Mouse (Mus musculus): Measurements from ENCODE around the gene Socs3. TPM values are rescaled to one million over a fixed set of nuclear protein-coding genes. Genes with fewer than 3 reads are reported as not detected.

Socs3 gene
- polyA plus RNA-seq, 1 experiment: 45.7 TPM

DNA sequence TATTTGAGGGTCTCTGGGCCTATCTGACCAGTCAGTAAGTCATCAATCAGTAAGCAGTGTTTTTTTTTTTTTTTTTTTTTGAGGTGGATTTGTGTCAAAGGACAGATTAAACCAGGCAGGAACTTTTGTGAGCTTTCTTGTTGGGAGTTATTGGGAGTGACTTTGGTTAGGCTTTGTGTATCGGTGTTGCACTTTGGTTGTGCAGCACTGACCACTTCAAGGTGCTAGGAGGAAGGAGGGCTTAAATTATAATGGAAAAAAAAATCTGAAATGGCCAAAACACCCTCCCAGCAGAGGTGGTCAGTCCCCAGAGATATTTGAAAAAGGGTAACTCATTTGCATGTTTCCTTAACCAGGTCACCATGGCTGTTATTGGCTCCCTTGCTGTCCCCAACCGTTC, 27.2 kb upstream of the Socs3 start:
- Histone ChIP-seq H3K4me1 (replicated peaks; ENCODE audit: control insufficient read depth, insufficient read depth, low read length) (peaks cover 30% of the 10 kb centered on the region), H3K4me3 (ENCODE audit: control insufficient read depth, insufficient read depth, low read length) (no peak overlapping the region)
- 93% methylated on average over 2 of the region's 2 CpGs for WGBS

DNA sequence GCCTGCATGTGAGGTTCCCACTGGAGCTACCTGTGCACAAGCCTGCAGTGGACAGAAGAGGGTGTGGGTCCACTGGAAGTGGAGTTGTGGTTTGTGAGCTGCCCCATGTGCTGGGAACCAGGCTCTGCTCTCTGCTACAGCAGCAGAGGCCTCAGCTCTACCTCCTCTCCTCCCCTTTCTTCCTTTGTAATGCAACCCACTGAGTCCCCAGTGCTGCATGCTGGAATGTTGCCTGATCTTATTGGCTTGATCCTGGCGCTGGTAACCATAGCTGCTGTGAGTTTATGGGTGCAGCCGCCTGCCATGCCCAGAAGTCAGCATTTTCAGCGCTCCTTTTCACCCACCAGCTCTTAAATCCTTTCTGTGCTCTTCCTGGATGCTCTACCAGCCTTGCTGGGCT, 26.2 kb upstream of the Socs3 start:
- TF ChIP-seq POLR2A (IDR thresholded peaks at IDR 0.05; ENCODE audit: control insufficient read depth, extremely low read depth, insufficient read depth, low read length, poor library complexity) (no peak), CTCF (IDR thresholded peaks at IDR 0.05; ENCODE audit: borderline replicate concordance, control insufficient read depth, extremely low read depth, insufficient read depth, low read length, poor library complexity) (no peak)
- Histone ChIP-seq H3K4me1 (replicated peaks; ENCODE audit: control insufficient read depth, insufficient read depth, low read length) (peaks cover 35% of the 10 kb centered on the region), H3K27me3 (ENCODE audit: control insufficient read depth, insufficient read depth, low read length) (no peaks in the 10 kb centered on the region), H3K36me3 (ENCODE audit: control insufficient read depth, insufficient read depth, low read length) (peaks cover 10% of the 10 kb centered on the region), H3K27ac (ENCODE audit: control insufficient read depth, insufficient read depth, low read length) (no peak overlapping the region), H3K4me3 (ENCODE audit: control insufficient read depth, insufficient read depth, low read length) (no peak overlapping the region)
- no peak for DNase-seq
- WGBS: 93% methylated on average over 3 of the region's 3 CpGs

More for the DNA sequence above, 27.2 kb upstream of the Socs3 start:
- TF ChIP-seq POLR2A (IDR thresholded peaks at IDR 0.05; ENCODE audit: control insufficient read depth, extremely low read depth, insufficient read depth, low read length, poor library complexity) (no peak), CTCF (IDR thresholded peaks at IDR 0.05; ENCODE audit: borderline replicate concordance, control insufficient read depth, extremely low read depth, insufficient read depth, low read length, poor library complexity) (no peak)
- Histone ChIP-seq H3K27ac (ENCODE audit: control insufficient read depth, insufficient read depth, low read length) (no peak overlapping the region), H3K36me3 (ENCODE audit: control insufficient read depth, insufficient read depth, low read length) (peaks cover 20% of the 10 kb centered on the region), H3K27me3 (ENCODE audit: control insufficient read depth, insufficient read depth, low read length) (no peaks in the 10 kb centered on the region)
- DNase-seq: no peak

DNA sequence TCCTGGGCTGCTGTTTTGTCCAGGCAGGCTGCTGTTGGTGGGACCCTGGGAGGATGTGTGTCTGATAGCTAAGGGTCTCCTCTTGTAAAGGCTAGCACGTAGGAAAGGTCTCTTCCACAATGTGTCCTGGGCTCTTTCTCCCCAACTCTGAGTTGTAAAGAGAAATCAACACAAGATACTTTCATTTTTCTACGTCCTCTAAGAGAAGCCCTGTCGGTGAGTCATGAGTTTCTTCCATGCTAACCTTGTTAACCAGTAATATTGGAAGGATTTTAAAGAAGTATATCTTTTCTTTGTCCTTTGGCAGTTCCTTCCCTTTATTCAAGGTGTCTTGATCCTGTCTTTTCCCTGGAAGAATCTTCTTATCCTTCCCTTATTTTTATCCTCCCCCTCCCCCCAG, 25.8 kb upstream of the Socs3 start:
- DNase-seq: no peak
- Histone ChIP-seq H3K36me3 (ENCODE audit: control insufficient read depth, insufficient read depth, low read length) (peaks cover 6% of the 10 kb centered on the region; the same call in 1 of the 2 replicates), H3K27me3 (ENCODE audit: control insufficient read depth, insufficient read depth, low read length) (no peaks in the 10 kb centered on the region), H3K4me1 (replicated peaks; ENCODE audit: control insufficient read depth, insufficient read depth, low read length) (peaks cover 35% of the 10 kb centered on the region), H3K27ac (ENCODE audit: control insufficient read depth, insufficient read depth, low read length) (no peak overlapping the region), H3K4me3 (ENCODE audit: control insufficient read depth, insufficient read depth, low read length) (no peak overlapping the region)
- 75% methylated on average over 3 of the region's 3 CpGs for WGBS
- TF ChIP-seq POLR2A (IDR thresholded peaks at IDR 0.05; ENCODE audit: control insufficient read depth, extremely low read depth, insufficient read depth, low read length, poor library complexity): no peak

DNA sequence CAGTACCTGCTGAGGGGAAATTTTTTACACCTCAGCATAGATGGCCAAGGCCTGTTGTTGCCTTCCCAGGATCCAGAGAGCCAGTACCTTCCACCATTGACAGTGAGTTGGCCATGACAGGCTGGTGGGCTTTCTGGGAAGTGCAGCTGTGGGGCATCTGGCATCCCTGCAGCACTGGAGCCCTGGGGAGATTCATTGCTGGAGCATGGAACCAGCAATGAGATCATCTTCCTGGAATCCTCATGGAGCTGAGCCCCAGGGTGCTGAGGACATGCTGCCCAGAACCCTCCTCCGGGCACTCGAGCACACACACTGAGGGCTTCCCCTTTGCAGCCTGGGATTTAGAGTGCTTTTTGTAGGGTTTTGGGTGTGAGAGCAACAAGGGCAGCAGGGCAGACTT, 25.4 kb upstream of the Socs3 start:
- no peak overlapping the region for H3K27ac ChIP-seq (ENCODE audit: control insufficient read depth, insufficient read depth, low read length)
- peaks cover 5% of the 10 kb centered on the region; the same call in 1 of the 2 replicates for H3K36me3 ChIP-seq (ENCODE audit: control insufficient read depth, insufficient read depth, low read length)
- no peak for DNase-seq
- H3K27me3 ChIP-seq (ENCODE audit: control insufficient read depth, insufficient read depth, low read length): no peaks in the 10 kb centered on the region
- TF ChIP-seq POLR2A (IDR thresholded peaks at IDR 0.05; ENCODE audit: control insufficient read depth, extremely low read depth, insufficient read depth, low read length, poor library complexity) (no peak), CTCF (IDR thresholded peaks at IDR 0.05; ENCODE audit: borderline replicate concordance, control insufficient read depth, extremely low read depth, insufficient read depth, low read length, poor library complexity) (no peak)
- H3K4me1 ChIP-seq (replicated peaks; ENCODE audit: control insufficient read depth, insufficient read depth, low read length): peaks cover 39% of the 10 kb centered on the region
- 81% methylated on average over 2 of the region's 2 CpGs for WGBS
- H3K4me3 ChIP-seq (ENCODE audit: control insufficient read depth, insufficient read depth, low read length): no peak overlapping the region

DNA sequence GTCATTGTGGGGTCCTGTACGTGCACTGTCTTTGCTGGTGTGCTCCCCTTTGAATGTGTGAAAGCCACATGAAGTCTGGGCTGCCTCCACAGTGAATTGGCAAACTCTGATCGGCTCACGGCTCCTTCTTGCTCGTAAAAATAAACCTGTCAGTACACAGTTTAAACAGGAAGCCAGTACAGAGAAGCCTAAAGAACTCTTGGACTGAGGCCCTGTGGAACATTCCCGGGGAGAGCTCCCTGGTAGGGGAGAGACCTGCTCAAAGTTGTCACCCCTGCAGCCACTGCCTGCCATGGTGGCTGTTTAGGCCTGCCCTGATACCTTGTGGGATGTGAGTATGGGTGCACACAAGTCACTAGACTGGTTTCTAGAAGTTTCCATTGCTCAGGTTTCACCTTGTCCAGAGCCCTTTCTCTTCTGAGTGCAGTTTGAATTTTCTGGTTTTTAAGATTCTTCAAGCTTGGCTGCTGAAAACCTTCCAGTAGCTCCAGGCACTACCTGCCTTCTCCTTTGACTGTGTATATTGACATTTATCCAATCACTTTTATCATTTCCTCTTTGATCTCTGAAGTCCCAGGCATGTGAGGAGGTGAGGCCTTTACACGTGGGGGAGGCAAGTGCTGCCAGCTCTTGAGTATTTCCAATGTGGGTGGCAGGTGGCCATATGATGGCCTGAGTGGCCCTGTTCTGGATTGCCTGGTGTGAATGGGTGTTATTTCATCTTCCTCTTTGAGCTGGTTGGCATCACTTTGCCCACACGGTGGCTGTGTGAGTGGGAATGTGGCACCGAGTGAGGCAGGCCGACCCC, 24.6 kb upstream of the Socs3 start:
- Histone ChIP-seq H3K4me1 (replicated peaks; ENCODE audit: control insufficient read depth, insufficient read depth, low read length) (peaks cover 45% of the 10 kb centered on the region), H3K27ac (ENCODE audit: control insufficient read depth, insufficient read depth, low read length) (peak overlapping the region; percentile 38; the same call in 1 of the 2 replicates), H3K27me3 (ENCODE audit: control insufficient read depth, insufficient read depth, low read length) (no peaks in the 10 kb centered on the region), H3K36me3 (ENCODE audit: control insufficient read depth, insufficient read depth, low read length) (no peaks in the 10 kb centered on the region), H3K4me3 (ENCODE audit: control insufficient read depth, insufficient read depth, low read length) (no peak overlapping the region)
- TF ChIP-seq CTCF (IDR thresholded peaks at IDR 0.05; ENCODE audit: borderline replicate concordance, control insufficient read depth, extremely low read depth, insufficient read depth, low read length, poor library complexity) (no peak), POLR2A (IDR thresholded peaks at IDR 0.05; ENCODE audit: control insufficient read depth, extremely low read depth, insufficient read depth, low read length, poor library complexity) (no peak)
- 43% methylated on average over 9 of the region's 9 CpGs for WGBS
- DNase-seq: no peak

DNA sequence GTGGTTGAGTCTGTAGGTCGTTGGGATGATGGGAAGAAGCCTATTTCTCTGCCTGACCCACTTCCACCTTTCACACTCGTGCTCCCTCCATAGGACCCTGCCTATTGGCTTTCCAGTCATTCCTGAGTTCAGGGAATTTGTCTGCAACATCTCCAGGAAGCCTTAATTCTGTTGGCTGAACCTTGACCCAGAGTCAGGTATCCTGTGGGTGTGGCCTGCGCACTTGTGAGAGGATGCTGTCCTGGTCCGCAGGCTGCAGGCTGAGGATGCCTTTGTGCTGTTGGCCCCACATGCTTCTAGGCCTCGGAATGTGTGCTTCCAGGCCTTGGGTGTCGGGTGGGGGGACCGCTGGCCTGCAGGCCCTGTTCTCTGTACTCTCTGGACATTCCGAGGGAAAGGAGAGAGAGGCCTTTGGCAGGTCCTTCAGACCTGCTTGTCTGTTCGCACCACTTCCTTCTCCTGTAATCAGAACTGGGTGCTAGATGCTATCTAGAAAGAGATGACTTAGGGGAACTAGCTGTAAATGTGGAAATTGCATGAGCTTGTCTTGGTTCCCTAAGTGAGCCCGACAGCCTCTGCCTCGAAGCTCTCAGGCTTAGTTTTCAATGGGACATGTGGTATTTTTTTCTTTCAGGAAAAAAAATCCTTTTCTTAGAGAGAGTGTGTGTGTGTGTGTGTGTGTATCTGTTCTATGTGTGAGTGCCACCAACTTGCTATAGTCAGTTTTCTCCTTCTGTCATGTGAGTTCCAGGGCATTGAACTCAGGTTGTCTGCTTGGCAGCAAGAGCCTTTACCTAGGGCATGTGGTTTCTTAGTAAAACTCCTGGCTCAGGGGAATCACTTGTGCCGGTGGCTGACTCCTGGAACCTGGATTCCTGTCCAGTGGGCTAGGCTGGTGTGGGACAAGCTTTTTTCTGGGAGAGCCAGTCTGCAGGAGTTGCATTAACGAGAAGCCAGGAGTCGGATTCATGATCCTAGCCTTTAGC, 23.6 kb upstream of the Socs3 start:
- TF ChIP-seq POLR2A (IDR thresholded peaks at IDR 0.05; ENCODE audit: control insufficient read depth, extremely low read depth, insufficient read depth, low read length, poor library complexity) (no peak), CTCF (IDR thresholded peaks at IDR 0.05; ENCODE audit: borderline replicate concordance, control insufficient read depth, extremely low read depth, insufficient read depth, low read length, poor library complexity) (no peak)
- Histone ChIP-seq H3K4me1 (replicated peaks; ENCODE audit: control insufficient read depth, insufficient read depth, low read length) (peaks cover 48% of the 10 kb centered on the region), H3K27ac (ENCODE audit: control insufficient read depth, insufficient read depth, low read length) (peak overlapping the region; percentile 38; the same call in 1 of the 2 replicates), H3K36me3 (ENCODE audit: control insufficient read depth, insufficient read depth, low read length) (no peaks in the 10 kb centered on the region), H3K27me3 (ENCODE audit: control insufficient read depth, insufficient read depth, low read length) (no peaks in the 10 kb centered on the region), H3K4me3 (ENCODE audit: control insufficient read depth, insufficient read depth, low read length) (no peak overlapping the region)
- 65% methylated on average over 14 of the region's 14 CpGs for WGBS
- DNase-seq: no peak

All from thymus, adult 2 months (tissue).